Mouse (Mus musculus) liver, embryonic 15.5 days (tissue): ENCODE measurements around the gene Myom3. TPM values are rescaled to one million over a fixed set of nuclear protein-coding genes. Genes with fewer than 3 reads are reported as not detected.

ENCODE experiments used
- ATAC-seq: fragments of 200-750 bp; cut with Nextera tagmentation; 2 replicates; pipeline ENCODE4 v1.8.0; 2017; ENCODE audit warnings: moderate number of reproducible peaks, mild to moderate bottlenecking, moderate library complexity; ENCODE audit not compliant: insufficient read depth
- H3K27ac ChIP-seq: fragments of 300-500 bp; sonication (generic); replicated peaks from 2 replicates; pipeline ENCODE4 v1.5.1; 2015; ENCODE audit warnings: mild to moderate bottlenecking, inconsistent platforms
- H3K27me3 ChIP-seq: fragments of 300-500 bp; sonication (generic); 2 replicates; pipeline ENCODE4 v1.6.1; 2015; ENCODE audit warnings: mild to moderate bottlenecking, inconsistent platforms
- H3K36me3 ChIP-seq: fragments of 300-500 bp; sonication (generic); replicated peaks from 2 replicates; pipeline ENCODE4 v1.6.1; 2015; ENCODE audit warnings: moderate library complexity, mild to moderate bottlenecking, inconsistent platforms
- H3K4me1 ChIP-seq: fragments of 300-500 bp; sonication (generic); replicated peaks from 2 replicates; pipeline ENCODE4 v1.6.1; 2015; ENCODE audit warnings: inconsistent platforms
- H3K4me2 ChIP-seq: fragments of 300-500 bp; sonication (generic); 2 replicates; pipeline ENCODE4 v1.6.1; 2015; ENCODE audit warnings: moderate library complexity, mild to moderate bottlenecking, inconsistent platforms
- H3K4me3 ChIP-seq: fragments of 300-500 bp; sonication (generic); replicated peaks from 2 replicates; pipeline ENCODE4 v1.5.1; 2015; ENCODE audit warnings: mild to moderate bottlenecking, inconsistent platforms
- H3K9ac ChIP-seq: fragments of 300-500 bp; sonication (generic); 2 replicates; pipeline ENCODE4 v1.6.1; 2015; ENCODE audit warnings: moderate library complexity, mild to moderate bottlenecking, inconsistent platforms
- H3K9me3 ChIP-seq: fragments of 300-500 bp; sonication (generic); replicated peaks from 2 replicates; pipeline ENCODE4 v1.6.1; 2016; ENCODE audit warnings: inconsistent platforms
- WGBS: fragments of 180-500 bp; shearing (Covaris S2); methylation state at CpG from one replicate; pipeline ENCODE4 v1.1.7; 2015; ENCODE audit warnings: mixed read lengths; ENCODE audit not compliant: insufficient replicate concordance; 5-methylcytosine and 5-hydroxymethylcytosine counted together
- polyA plus RNA-seq: library from polyadenylated mRNA; unstranded; fragments of >200 nt; fragmentation: Nextera tagmentation; extraction: Ambion mirVana; gene quantifications from 2 replicates; pipeline ENCODE4 v1.2.1, GENCODE M21; 2015

The Myom3 gene
- polyA plus RNA-seq, 1 experiment from 2014 or later = 0.63 TPM

DNA sequence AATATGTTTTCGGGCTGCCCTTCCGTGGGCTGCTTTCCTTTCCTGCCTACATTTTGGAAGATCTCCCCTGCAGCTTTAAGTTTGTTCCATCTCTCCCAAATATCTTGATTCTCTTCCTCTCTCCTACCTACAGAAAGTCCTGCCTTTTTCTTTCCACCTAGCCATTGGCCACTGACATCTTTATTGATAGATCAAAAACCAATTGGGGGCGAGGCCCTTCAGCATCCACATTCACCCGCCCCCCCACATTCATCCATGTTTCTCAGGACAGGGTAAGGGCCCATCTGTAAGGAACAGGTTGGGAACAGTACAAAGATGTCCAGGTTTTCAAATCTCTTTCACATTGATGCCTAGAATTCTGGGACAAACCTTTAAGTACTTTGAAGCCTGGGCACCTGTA, 17.3 kb downstream of the Myom3 start:
- H3K27me3 ChIP-seq = peaks cover 25% of the 10 kb centered on the region; the same call in 1 of the 2 replicates
- H3K4me1 ChIP-seq = no peaks in the 10 kb centered on the region
- WGBS = 64% methylated on average over 4 of the region's 4 CpGs
- no peaks in the 10 kb centered on the region for H3K9me3 ChIP-seq
- no peak overlapping the region for H3K27ac ChIP-seq
- no peaks in the 10 kb centered on the region for H3K36me3 ChIP-seq
- H3K9ac ChIP-seq = no peak overlapping the region
- H3K4me2 ChIP-seq = no peak overlapping the region
- no peak overlapping the region for H3K4me3 ChIP-seq
- no peak for ATAC-seq

- H3K9ac ChIP-seq = no peak overlapping the region
- no peak overlapping the region for H3K27ac ChIP-seq
- no peak for ATAC-seq
- H3K4me3 ChIP-seq = no peak overlapping the region
- H3K4me2 ChIP-seq = no peak overlapping the region
- no peaks in the 10 kb centered on the region for H3K36me3 ChIP-seq
- 57% methylated on average over 9 of the region's 9 CpGs for WGBS
- no peaks in the 10 kb centered on the region for H3K4me1 ChIP-seq
- H3K9me3 ChIP-seq = no peaks in the 10 kb centered on the region
- H3K27me3 ChIP-seq = peaks cover 19% of the 10 kb centered on the region; the same call in 1 of the 2 replicates
Measured at GRCm38 (mm10) chr4:135779661-135780060, 20.1 kb downstream of the Myom3 start.

DNA sequence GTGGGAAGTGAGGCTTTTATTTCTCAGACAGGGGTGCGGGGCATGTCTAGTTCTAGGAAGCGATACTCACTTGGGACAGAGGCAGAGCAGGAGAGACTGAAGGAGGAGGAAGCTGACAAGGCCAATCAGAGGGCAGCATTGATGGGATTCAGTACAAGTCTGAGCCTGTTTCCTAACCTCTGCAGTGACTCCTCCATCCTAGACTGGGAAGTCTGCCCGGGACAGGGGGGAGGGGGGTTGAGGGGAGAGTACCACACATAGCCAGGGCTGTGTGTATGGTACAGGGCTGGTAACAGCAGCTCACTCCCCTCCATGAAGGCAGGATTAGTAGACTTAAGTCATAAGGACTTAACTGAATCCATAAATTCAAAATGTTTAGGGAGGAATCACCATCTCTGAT, 20.7 kb downstream of the Myom3 start:
- no peak for ATAC-seq
- peaks cover 13% of the 10 kb centered on the region; the same call in 1 of the 2 replicates for H3K27me3 ChIP-seq

GRCm38 (mm10) chr4:135781304-135781703, 21.8 kb downstream of the Myom3 start:
- Histone ChIP-seq H3K4me3 (no peak overlapping the region), H3K9me3 (no peaks in the 10 kb centered on the region), H3K9ac (no peak overlapping the region), H3K27me3 (peaks cover 5% of the 10 kb centered on the region; the same call in 1 of the 2 replicates), H3K4me2 (no peak overlapping the region), H3K36me3 (no peaks in the 10 kb centered on the region), H3K27ac (no peak overlapping the region), H3K4me1 (no peaks in the 10 kb centered on the region)
- no peak for ATAC-seq
- 66% methylated on average over 5 of the region's 5 CpGs for WGBS

More for the DNA sequence above, 20.7 kb downstream of the Myom3 start:
- no peak overlapping the region for H3K27ac ChIP-seq
- H3K4me1 ChIP-seq = no peaks in the 10 kb centered on the region
- no peak overlapping the region for H3K4me2 ChIP-seq
- H3K9ac ChIP-seq = no peak overlapping the region
- H3K36me3 ChIP-seq = no peaks in the 10 kb centered on the region
- WGBS = 52% methylated on average over 3 of the region's 3 CpGs
- no peak overlapping the region for H3K4me3 ChIP-seq
- no peaks in the 10 kb centered on the region for H3K9me3 ChIP-seq

DNA sequence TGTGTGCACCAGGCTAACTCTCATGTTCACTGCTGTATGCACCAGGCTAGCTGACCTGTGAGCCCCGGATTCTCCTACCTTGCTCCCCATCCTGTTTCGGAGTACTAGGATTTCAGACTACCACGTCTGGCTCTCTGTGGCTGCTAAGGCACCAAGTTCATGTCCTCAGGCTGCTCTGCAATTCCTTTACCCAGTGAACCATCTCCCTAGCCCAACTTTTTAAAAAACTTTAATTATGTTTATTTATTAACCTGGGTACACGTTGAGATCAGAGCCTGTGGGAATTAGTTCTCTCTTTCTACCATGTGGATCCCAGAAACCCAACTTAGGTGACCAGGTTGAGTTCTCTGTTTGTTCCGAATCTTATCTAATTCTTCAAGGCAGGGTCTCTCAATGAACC, 27.1 kb downstream of the Myom3 start:
- Histone ChIP-seq H3K36me3 (no peaks in the 10 kb centered on the region), H3K27me3 (no peaks in the 10 kb centered on the region), H3K9ac (no peak overlapping the region), H3K4me3 (no peak overlapping the region), H3K4me1 (no peaks in the 10 kb centered on the region), H3K4me2 (no peak overlapping the region), H3K9me3 (no peaks in the 10 kb centered on the region), H3K27ac (no peak overlapping the region)
- no peak for ATAC-seq
- 63% methylated on average over 5 of the region's 5 CpGs for WGBS

GRCm38 (mm10) chr4:135787271-135787670, 27.8 kb downstream of the Myom3 start:
- Histone ChIP-seq H3K9ac (no peak overlapping the region), H3K27ac (no peak overlapping the region), H3K4me3 (no peak overlapping the region), H3K4me1 (no peaks in the 10 kb centered on the region), H3K27me3 (no peaks in the 10 kb centered on the region), H3K9me3 (no peaks in the 10 kb centered on the region), H3K4me2 (no peak overlapping the region), H3K36me3 (no peaks in the 10 kb centered on the region)
- ATAC-seq = no peak
- WGBS = 69% methylated on average over 6 of the region's 6 CpGs

DNA sequence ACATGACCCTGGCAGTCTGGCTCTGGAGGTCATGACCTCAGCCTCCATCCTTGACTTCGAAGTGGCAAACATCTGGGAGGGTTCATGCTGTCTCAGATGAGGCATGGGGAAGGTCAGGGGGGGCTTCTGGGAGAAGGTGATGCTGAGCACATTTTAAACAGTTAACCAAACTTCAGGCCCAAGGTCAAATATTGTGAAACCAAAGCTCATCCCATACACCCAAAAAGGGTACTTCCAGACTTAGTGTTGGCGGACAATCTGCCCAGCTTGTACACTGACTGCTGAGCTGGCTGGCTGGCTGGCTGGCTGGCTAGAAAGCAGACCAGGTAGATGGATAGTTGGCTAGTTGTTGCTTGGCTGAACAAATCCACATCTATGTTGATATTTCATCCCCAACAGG, 29.6 kb downstream of the Myom3 start:
- Histone ChIP-seq H3K9ac (no peak overlapping the region), H3K9me3 (no peaks in the 10 kb centered on the region), H3K4me2 (no peak overlapping the region), H3K4me1 (no peaks in the 10 kb centered on the region), H3K4me3 (no peak overlapping the region), H3K27me3 (no peaks in the 10 kb centered on the region), H3K36me3 (no peaks in the 10 kb centered on the region), H3K27ac (no peak overlapping the region)
- ATAC-seq = no peak
- WGBS = 58% methylated on average over 2 of the region's 2 CpGs

GRCm38 (mm10) chr4:135792821-135793220, 33.3 kb downstream of the Myom3 start:
- no peak overlapping the region for H3K4me3 ChIP-seq
- no peaks in the 10 kb centered on the region for H3K9me3 ChIP-seq
- WGBS = 78% methylated on average over 5 of the region's 5 CpGs
- H3K4me1 ChIP-seq = peaks cover 9% of the 10 kb centered on the region
- no peak overlapping the region for H3K27ac ChIP-seq
- H3K27me3 ChIP-seq = 0 out of 2 replicates have a peak, but pooled peaks cover 4% of the 10 kb centered on the region
- no peaks in the 10 kb centered on the region for H3K36me3 ChIP-seq
- H3K4me2 ChIP-seq = no peak overlapping the region
- no peak for ATAC-seq
- no peak overlapping the region for H3K9ac ChIP-seq

DNA sequence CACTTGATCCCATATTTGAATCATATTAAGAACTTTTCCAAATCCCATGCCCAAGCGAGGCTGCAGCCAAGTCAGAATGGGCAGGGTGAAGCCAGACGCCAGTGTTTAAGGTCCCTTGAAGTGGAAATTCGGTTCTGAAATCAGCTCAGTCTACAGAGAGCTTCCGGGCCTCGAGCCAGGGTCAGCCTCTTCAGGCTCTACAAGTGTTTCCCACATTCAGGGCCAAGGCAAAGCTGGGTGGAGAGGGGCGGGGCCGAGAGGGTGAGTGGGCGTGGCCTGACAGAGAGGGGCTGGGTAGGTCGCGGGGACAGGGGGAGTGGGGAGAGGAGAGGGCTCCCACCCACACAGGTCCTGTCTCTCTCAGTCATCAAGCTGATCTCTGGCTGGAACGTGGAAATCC, 38.4 kb downstream of the Myom3 start:
- ATAC-seq = no peak
- Histone ChIP-seq H3K9me3 (no peaks in the 10 kb centered on the region), H3K9ac (no peak overlapping the region), H3K4me3 (no peak overlapping the region), H3K27me3 (0 out of 2 replicates have a peak, but pooled peaks cover 7% of the 10 kb centered on the region), H3K27ac (no peak overlapping the region), H3K36me3 (no peaks in the 10 kb centered on the region), H3K4me2 (no peak overlapping the region), H3K4me1 (peaks cover 21% of the 10 kb centered on the region)
- 29% methylated on average over 11 of the region's 11 CpGs for WGBS

- WGBS = 18% methylated on average over 8 of the region's 8 CpGs
- no peak overlapping the region for H3K27ac ChIP-seq
- H3K4me3 ChIP-seq = no peak overlapping the region
- 0 out of 2 replicates have a peak, but pooled peaks cover 4% of the 10 kb centered on the region for H3K9me3 ChIP-seq
- H3K4me1 ChIP-seq = peaks cover 16% of the 10 kb centered on the region
- ATAC-seq = peak; percentile 47
- no peak overlapping the region for H3K4me2 ChIP-seq
- no peak overlapping the region for H3K9ac ChIP-seq
- 0 out of 2 replicates have a peak, but pooled peaks cover 7% of the 10 kb centered on the region for H3K27me3 ChIP-seq
- H3K36me3 ChIP-seq = no peaks in the 10 kb centered on the region
Measured at GRCm38 (mm10) chr4:135801543-135801942, 42.0 kb downstream of the Myom3 start.

DNA sequence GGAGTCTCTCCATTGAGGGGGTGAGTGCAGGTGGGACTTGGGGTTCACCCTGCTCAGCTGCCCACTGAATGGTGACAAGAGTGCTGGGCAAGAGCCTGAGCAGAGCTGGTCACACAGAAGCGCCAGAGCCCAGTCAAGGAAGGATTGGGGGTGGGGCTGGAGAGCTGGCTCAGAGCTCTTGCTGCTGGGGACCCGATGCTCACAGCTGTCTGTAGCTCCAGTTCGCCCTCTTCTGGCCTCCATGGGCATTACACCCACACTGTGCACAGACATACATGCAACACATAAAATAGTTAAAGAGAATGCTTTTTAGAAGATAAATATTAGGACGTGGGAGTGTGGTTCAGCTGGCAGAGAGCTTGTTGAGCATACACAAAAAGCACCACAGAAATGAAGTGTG, 43.8 kb downstream of the Myom3 start:
- 44% methylated on average over 4 of the region's 4 CpGs for WGBS
- Histone ChIP-seq H3K9ac (no peak overlapping the region), H3K27ac (no peak overlapping the region), H3K36me3 (no peaks in the 10 kb centered on the region), H3K9me3 (0 out of 2 replicates have a peak, but pooled peaks cover 4% of the 10 kb centered on the region), H3K4me2 (no peak overlapping the region), H3K27me3 (0 out of 2 replicates have a peak, but pooled peaks cover 2% of the 10 kb centered on the region), H3K4me1 (peaks cover 8% of the 10 kb centered on the region), H3K4me3 (no peak overlapping the region)
- no peak for ATAC-seq

DNA sequence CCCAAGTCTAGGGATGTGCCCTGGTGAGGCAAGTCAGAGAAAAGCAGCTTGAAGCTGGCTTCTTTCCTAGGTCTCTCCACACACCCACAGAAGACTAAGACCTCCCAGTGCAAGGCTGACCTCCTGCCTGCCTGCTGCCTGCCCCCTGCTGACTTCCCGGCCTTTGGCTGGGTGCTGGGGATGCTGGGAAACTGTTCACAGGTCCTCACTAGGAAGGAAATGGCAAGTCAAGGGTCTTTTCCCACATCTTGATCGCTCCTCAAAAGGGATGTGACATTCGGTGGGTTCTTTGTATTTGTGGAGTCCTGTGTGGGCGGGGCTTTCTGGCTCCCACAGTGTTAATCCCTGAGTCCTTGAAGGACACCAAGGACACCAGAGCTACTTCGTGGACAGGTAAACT, 44.7 kb downstream of the Myom3 start:
- Histone ChIP-seq H3K27me3 (no peaks in the 10 kb centered on the region), H3K27ac (no peak overlapping the region), H3K36me3 (no peaks in the 10 kb centered on the region), H3K4me3 (no peak overlapping the region), H3K4me2 (no peak overlapping the region), H3K4me1 (peaks cover 7% of the 10 kb centered on the region), H3K9me3 (0 out of 2 replicates have a peak, but pooled peaks cover 4% of the 10 kb centered on the region), H3K9ac (no peak overlapping the region)
- WGBS = 65% methylated on average over 5 of the region's 5 CpGs
- ATAC-seq = no peak
